ENCODE assay signal across 20 mouse cellular contexts in genomic region chr1:92341846-92342540, GRCm38 (mm10).
DNase-seq lines count a peak whose midpoint lies in the region; ATAC-seq and TF ChIP-seq lines count a peak whose summit lies in the region.
"Had no signal": no experiment of that assay in that cellular context is flagged by ENCODE, and none has a peak within 500 bp of the region (broad histone marks: within the 10 kb centered on the region; RNA-seq: fewer than 3 reads in every experiment).

No protein-coding gene starts in this region.

- ATAC-seq in heart, embryonic 12.5 days (ENCODE audit: insufficient number of reproducible peaks, low FRiP score), result no peak
- ATAC-seq: inflammation-experienced regulatory T-cells, adult 6 months; midbrain, embryonic 15.5 days had no signal

- 81% methylated on average over 12 of the region's 12 CpGs for WGBS in heart, adult 2 months
- 82% methylated on average over 12 of the region's 12 CpGs for WGBS in heart, embryonic 12.5 days

- TF ChIP-seq POLR2A in heart, adult 2 months (IDR thresholded peaks at IDR 0.05; ENCODE audit: insufficient read depth, low read depth, low read length), result no peak

- TF ChIP-seq EP300 in heart, adult 2 months (IDR thresholded peaks at IDR 0.05; ENCODE audit: insufficient read depth, low read depth, low read length), result no peak

- no peaks in the 10 kb centered on the region for H3K36me3 ChIP-seq in heart, adult 2 months (ENCODE audit: control insufficient read depth, insufficient read depth, low read length)
- no peaks in the 10 kb centered on the region for H3K36me3 ChIP-seq in heart, embryonic 12.5 days
- H3K36me3 ChIP-seq: forebrain, embryonic 12.5 days; limb, embryonic 12.5 days; liver, embryonic 13.5 days; lung, embryonic 15.5 days; midbrain, embryonic 15.5 days; neural tube, embryonic 12.5 days had no signal

- no peaks in the 10 kb centered on the region for H3K9me3 ChIP-seq in heart, embryonic 12.5 days (replicated peaks)
- H3K9me3 ChIP-seq: forebrain, embryonic 12.5 days; limb, embryonic 12.5 days; liver, embryonic 13.5 days; lung, embryonic 15.5 days; midbrain, embryonic 15.5 days; neural tube, embryonic 12.5 days had no signal

- H3K4me3 ChIP-seq in heart, adult 2 months, result no peak overlapping the region
- H3K4me3 ChIP-seq in heart, embryonic 12.5 days, result no peak overlapping the region
- H3K4me3 ChIP-seq: forebrain, embryonic 12.5 days; layer of hippocampus, adult 2 months; limb, embryonic 12.5 days; liver, embryonic 13.5 days; lung, embryonic 15.5 days; midbrain, embryonic 15.5 days; neural tube, embryonic 12.5 days had no signal

- H3K4me2 ChIP-seq in heart, embryonic 12.5 days, result no peak overlapping the region
- H3K4me2 ChIP-seq: forebrain, embryonic 12.5 days; hindbrain, embryonic 14.5 days; limb, embryonic 12.5 days; liver, embryonic 13.5 days; lung, embryonic 15.5 days; midbrain, embryonic 15.5 days; neural tube, embryonic 12.5 days had no signal

- no peaks in the 10 kb centered on the region for H3K27me3 ChIP-seq in heart, adult 2 months (ENCODE audit: control insufficient read depth, insufficient read depth, low read length)
- H3K27me3 ChIP-seq in heart, embryonic 12.5 days (replicated peaks), result no peaks in the 10 kb centered on the region
- H3K27me3 ChIP-seq: limb, embryonic 12.5 days; liver, embryonic 13.5 days; lung, embryonic 15.5 days; midbrain, embryonic 15.5 days; neural tube, embryonic 12.5 days had no signal

- H3K4me1 ChIP-seq in heart, adult 2 months (ENCODE audit: control insufficient read depth, insufficient read depth, low read length), result peaks cover 4% of the 10 kb centered on the region; the same call in 1 of the 2 replicates
- H3K4me1 ChIP-seq in heart, embryonic 12.5 days (replicated peaks), result peaks cover 15% of the 10 kb centered on the region
- H3K4me1 ChIP-seq: forebrain, embryonic 12.5 days; liver, embryonic 13.5 days; lung, embryonic 15.5 days; midbrain, embryonic 15.5 days; neural tube, embryonic 12.5 days had no signal

- no peak for DNase-seq in heart, adult 2 months
- peak; percentile 6 to 32 for DNase-seq in kidney, postnatal 25 days
- no peak for DNase-seq in kidney, postnatal 4 days
- DNase-seq in MN1 (ENCODE audit: low spot score), result peak; percentile 12
- peak; percentile 42 for DNase-seq in NIH3T3 (ENCODE audit: low read depth)
- DNase-seq in left cerebral cortex, postnatal 4 days, result no peak
- DNase-seq: cerebellum, adult 18-20 months; cerebellum, postnatal 14 days; layer of hippocampus, postnatal 36 days; liver, embryonic 13.5 days had no signal

- H3K27ac ChIP-seq in heart, adult 2 months, result peak overlapping the region; percentile 78
- no peak overlapping the region for H3K27ac ChIP-seq in heart, embryonic 12.5 days (ENCODE audit: poor library complexity, severe bottlenecking)
- H3K27ac ChIP-seq: forebrain, embryonic 12.5 days; hindbrain, embryonic 14.5 days; layer of hippocampus, adult 2 months; limb, embryonic 12.5 days; liver, embryonic 13.5 days; lung, embryonic 15.5 days; macrophage; midbrain, embryonic 15.5 days; neural tube, embryonic 12.5 days had no signal

- no peak for TF ChIP-seq CTCF in heart, adult 2 months (IDR thresholded peaks at IDR 0.05)

- H3K79me2 ChIP-seq in heart, adult 2 months (replicated peaks; ENCODE audit: control insufficient read depth, insufficient read depth, low read length), result no peaks in the 10 kb centered on the region

- no peak overlapping the region for H3K9ac ChIP-seq in heart, adult 2 months (ENCODE audit: low read depth, low read length)
- H3K9ac ChIP-seq in heart, embryonic 12.5 days, result no peak overlapping the region
- H3K9ac ChIP-seq: forebrain, embryonic 12.5 days; hindbrain, embryonic 14.5 days; limb, embryonic 12.5 days; liver, embryonic 13.5 days; lung, embryonic 15.5 days; midbrain, embryonic 15.5 days; neural tube, embryonic 12.5 days had no signal

- intact Hi-C loops in heart, adult 2 months (cut with DNase I), result loop anchor here (5.0 to 10.0 kb wide), 3 partner anchors 95 to 327 kb away; no protein-coding TSS in a partner anchor
- intact Hi-C loops in left cerebral cortex, postnatal 4 days (cut with DNase I), result no loop called here

Comparison
In these comparisons a context has a peak if more than half of its experiments do, and no peak if none do; other contexts are left out.
1. DNase-seq: peak in kidney, postnatal 25 days (2 of 2), MN1 (single experiment) and NIH3T3 (single experiment); none in heart, adult 2 months (0 of 2), kidney, postnatal 4 days (0 of 2) and left cerebral cortex, postnatal 4 days (single experiment).